Mouse (Mus musculus): Measurements from ENCODE around the gene Hoxb5.

DNA sequence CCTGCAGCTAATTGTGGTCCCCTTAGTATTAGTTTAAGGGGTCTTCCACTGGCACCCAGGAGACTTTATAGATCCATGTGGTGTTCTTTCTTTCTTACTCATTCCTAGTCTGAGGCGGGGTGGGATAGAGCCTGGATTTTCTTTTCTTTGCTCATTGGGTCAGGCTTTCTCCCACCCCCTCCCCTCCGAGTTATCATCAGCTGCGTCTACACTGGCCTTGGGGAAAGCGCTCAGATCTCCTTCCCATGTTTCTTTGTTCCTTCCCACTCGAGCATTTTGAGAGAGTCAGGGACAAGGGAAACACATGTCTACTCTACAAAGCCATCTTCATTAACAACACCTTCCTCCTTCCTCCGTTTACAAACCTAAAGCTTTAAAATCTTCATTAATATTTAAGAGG lies 33.9 kb downstream of the Hoxb5 start:
- TF ChIP-seq CTCF (IDR thresholded peaks at IDR 0.05; ENCODE audit: control insufficient read depth, insufficient read depth, low read length) (no peak), POLR2A (IDR thresholded peaks at IDR 0.05; ENCODE audit: borderline replicate concordance, control insufficient read depth, low read depth, low read length) (no peak)

All from bone marrow, adult 2 months (tissue).